Comparison of ENCODE assay signal across 1 mouse cellular context in the genomic region with DNA sequence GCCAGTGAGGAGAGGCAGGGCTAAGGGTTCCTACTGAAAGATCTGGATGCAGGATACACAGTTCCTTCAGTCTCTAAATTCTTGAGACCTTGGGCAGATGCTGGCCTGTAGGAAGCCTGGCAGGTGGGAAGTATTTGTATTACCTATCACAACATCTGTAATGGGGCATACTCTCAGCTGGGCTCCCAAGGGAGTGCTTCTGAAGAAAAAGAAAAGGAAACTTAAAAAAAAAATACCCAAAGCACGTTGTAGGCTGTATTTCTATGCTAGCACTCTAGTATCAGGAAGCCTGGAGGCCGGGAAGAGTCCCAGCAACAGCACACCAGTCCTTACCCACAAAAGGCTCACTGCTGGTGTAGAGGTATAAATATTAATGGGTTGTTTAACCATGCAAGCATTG.
TF ChIP-seq lines count a peak whose summit lies in the region.

No protein-coding gene starts in this region.

TF ChIP-seq in CH12.LX, 34 proteins besides CTCF, POLR2A, EP300 and RAD21 (continued from another document):
- TF ChIP-seq MAZ (IDR thresholded peaks at IDR 0.05; ENCODE audit: low read depth, low read length), result no peak
